Mouse (Mus musculus): Measurements from ENCODE around the gene Mpc2. TPM values are rescaled to one million over a fixed set of nuclear protein-coding genes. Genes with fewer than 3 reads are reported as not detected.

The Mpc2 gene
- polyA plus RNA-seq, 1 experiment from 2014 or later: 146 TPM

DNA sequence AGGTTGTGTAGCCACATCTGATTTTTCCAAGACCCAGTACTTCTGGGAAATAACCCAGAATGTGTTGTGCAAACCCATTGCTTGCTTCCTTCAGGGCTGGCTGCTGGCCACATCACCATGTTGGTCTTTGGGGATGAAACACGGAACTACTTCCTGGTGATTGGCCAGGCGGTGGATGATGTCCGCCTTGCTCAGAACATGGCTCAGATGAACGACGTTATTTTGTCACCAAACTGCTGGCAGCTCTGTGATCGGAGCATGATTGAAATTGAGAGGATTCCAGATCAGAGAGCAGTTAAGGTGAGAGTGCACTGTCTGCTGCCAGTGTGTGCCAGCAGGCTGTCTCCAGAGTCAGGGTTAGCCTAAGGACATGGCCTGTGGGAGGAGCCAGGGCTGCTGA is 49.7 kb downstream of the Mpc2 start:
- H3K9me3 ChIP-seq: no peaks in the 10 kb centered on the region
- no peaks in the 10 kb centered on the region for H3K4me1 ChIP-seq
- no peaks in the 10 kb centered on the region for H3K27me3 ChIP-seq
- no peaks in the 10 kb centered on the region for H3K36me3 ChIP-seq
- H3K4me2 ChIP-seq: no peak overlapping the region
- H3K27ac ChIP-seq: no peak overlapping the region
- H3K4me3 ChIP-seq: no peak overlapping the region
- WGBS: 80% methylated on average over 6 of the region's 6 CpGs
- no peak overlapping the region for H3K9ac ChIP-seq
- no peak for ATAC-seq (ENCODE audit: insufficient number of reproducible peaks, low FRiP score, low TSS enrichment, low read depth)

DNA sequence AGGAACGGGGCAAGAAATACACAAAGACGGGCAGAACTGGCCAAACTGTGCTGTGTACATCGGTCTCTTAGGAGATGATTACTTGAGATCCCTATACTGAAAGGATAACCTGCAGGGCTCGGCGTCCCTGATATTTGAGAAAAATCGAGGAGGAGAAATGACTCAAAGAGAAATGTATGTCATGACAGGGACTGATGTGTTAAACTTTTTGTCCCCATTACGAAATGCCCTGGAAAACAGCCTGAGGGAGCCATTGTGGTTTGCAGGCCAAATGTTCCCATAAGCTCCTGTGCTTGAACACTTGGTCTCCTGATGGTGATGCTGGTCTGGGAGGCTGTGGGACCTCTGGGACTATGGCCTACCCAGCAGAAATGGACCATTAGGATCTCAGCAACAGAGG is 60.3 kb downstream of the Mpc2 start:
- H3K9ac ChIP-seq: no peak overlapping the region
- no peak overlapping the region for H3K27ac ChIP-seq
- ATAC-seq (ENCODE audit: insufficient number of reproducible peaks, low FRiP score, low TSS enrichment, low read depth): no peak
- H3K27me3 ChIP-seq: no peaks in the 10 kb centered on the region
- no peak overlapping the region for H3K4me3 ChIP-seq
- H3K4me2 ChIP-seq: no peak overlapping the region
- H3K36me3 ChIP-seq: no peaks in the 10 kb centered on the region
- H3K9me3 ChIP-seq: no peaks in the 10 kb centered on the region
- no peaks in the 10 kb centered on the region for H3K4me1 ChIP-seq
- WGBS: 81% methylated on average over 7 of the region's 7 CpGs

Other genes starting within 250 kb of the Mpc2 start
- 93.2 and 95.3 TPM in 2 replicates for gene Tiprl, start 223.6 kb upstream of the Mpc2 start, polyA plus RNA-seq (2015; fragmentation: Nextera tagmentation; extraction: Ambion mirVana)
- 0.94 and 1.3 TPM in 2 replicates for gene Gpr161, start 164.8 kb upstream of the Mpc2 start, polyA plus RNA-seq (2015; fragmentation: Nextera tagmentation; extraction: Ambion mirVana)
- 18.8 and 19.8 TPM in 2 replicates for gene Dcaf6, start 162 bp upstream of the Mpc2 start, polyA plus RNA-seq (2015; fragmentation: Nextera tagmentation; extraction: Ambion mirVana)
- gene Adcy10, start 24.5 kb downstream of the Mpc2 start, polyA plus RNA-seq (2015; fragmentation: Nextera tagmentation; extraction: Ambion mirVana): 0.13 TPM in 1 of 2 replicates, not detected in the other
- gene Mpzl1, start 173.9 kb downstream of the Mpc2 start, polyA plus RNA-seq (2015; fragmentation: Nextera tagmentation; extraction: Ambion mirVana): 165 and 169 TPM in 2 replicates
- gene Rcsd1, start 249.1 kb downstream of the Mpc2 start, polyA plus RNA-seq (2015; fragmentation: Nextera tagmentation; extraction: Ambion mirVana): 17.5 and 23.5 TPM in 2 replicates